Mouse (Mus musculus) monocyte, adult 2 months (primary cell): ENCODE data around the gene Il17rd.

Experiments used
- DNase-seq, 2 experiments: peaks; one replicate each; pipeline ENCODE4 v3.0.0; 2022; ENCODE audit warnings: low spot score in 2 of 2, low read depth in 1 of 2

The Il17rd gene

GRCm38 (mm10) chr14:27085471-27085870, 46.7 kb downstream of the Il17rd start:
- no peak for DNase-seq

DNA sequence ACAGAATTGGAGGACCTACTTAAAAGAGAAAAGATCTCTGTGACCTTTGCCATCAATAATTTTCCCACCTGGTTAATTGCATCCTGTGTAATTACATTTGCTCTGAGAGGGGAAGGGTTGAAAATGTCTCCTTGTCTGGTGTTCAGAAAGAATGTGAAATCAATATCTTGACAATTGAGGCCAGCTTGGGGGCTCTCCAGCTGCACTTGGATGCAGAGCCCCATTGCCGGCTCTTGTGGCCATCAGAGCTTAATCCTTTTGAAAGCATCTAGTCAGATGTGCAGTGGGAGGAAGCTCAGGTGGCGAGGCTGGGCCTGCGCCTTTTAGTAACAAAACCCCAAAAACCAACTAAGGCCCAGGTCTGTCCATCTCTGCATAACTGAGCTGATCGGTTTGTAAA, 47.3 kb downstream of the Il17rd start:
- DNase-seq, result no peak

- no peak for DNase-seq
Measured at GRCm38 (mm10) chr14:27094247-27094646, 55.5 kb downstream of the Il17rd start.

DNA sequence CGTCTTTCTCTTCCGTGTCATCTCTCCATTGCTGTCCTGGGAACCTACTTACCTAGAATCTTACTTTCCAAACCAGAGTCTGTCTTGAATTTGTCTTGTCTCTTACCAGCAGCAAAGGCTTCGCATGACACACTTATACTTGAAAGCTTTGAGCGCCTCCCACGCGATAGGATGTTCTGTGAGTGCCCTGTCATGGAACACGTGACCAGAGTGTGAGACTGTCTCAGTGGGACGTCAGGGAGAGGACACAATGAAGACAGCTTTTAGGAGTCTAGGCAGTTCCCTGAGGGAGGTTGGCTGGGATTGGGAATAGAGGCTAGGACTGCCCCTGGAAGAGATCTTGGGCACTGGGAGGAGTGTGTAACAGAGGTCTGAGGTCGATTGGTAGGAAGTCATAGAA, 57.4 kb downstream of the Il17rd start:
- no peak for DNase-seq

- peak in 1 of 2 experiments; percentile 41 for DNase-seq
Measured at GRCm38 (mm10) chr14:27096779-27097178, 58.0 kb downstream of the Il17rd start.

- no peak for DNase-seq
Measured at GRCm38 (mm10) chr14:27101735-27102134, 63.0 kb downstream of the Il17rd start.

DNA sequence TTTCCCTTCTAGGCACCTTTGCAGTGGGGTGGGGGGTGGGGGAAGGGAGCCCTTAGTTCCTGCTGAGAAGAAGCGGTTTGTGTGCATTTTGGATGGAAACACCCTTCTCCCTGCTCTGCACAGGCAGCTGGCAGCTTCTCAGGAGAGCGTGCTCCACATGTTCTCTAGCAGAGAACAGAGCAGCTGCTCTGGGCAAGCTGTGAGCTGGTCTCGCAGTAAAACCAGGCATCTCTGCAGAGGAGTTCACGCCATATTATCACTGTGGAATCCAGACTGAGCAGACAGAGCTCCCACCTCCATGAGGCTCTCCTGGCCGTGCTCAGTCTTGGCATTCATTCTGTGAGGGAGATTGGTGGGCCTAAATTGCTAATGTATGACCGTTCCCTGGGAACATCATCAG, 64.0 kb downstream of the Il17rd start:
- DNase-seq, result no peak

- no peak for DNase-seq
Measured at GRCm38 (mm10) chr14:27105731-27106457, 67.2 kb downstream of the Il17rd start.

DNA sequence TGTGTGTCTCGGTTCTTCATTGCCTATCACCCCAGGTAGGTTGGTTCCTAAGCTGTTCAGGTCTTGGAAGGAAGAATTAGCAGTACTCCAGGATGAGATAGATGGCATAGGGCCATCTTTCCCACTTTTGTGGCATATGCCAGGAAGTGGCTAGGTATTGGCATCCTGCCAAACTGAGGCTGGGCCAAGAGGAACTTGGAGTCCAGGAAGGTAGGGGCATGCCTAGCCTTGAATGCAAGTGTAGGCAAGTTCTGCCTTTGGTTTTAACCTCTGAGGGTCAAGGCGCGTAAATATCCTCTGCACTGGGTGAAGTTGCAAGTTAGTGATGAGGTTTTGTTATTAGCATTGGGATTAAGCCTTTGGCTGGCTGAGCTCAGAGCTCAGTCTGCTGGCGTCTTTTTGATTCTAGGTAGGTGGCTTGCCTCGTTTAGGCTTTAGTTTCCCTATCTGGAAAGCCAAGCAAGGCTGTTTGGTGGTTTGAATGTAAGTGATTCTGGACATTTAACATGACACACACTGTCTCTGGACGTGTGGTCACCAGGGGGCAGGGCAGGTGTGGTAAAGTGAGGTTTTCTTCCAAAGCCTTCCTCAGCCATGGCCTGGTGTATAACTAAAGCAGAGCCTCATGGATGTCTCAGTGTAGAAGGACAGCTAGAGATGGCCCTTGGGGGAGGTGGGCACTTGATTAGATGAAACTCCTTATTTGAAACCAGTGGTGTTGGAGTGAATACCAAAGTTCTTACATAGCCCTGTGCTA, 70.2 kb downstream of the Il17rd start:
- no peak for DNase-seq

GRCm38 (mm10) chr14:27114362-27115274, 75.9 kb downstream of the Il17rd start, which contains the start of gene Arhgef3:
Gene Arhgef3 (plus strand): TSS chr14:27114899.
- no peak for DNase-seq

GRCm38 (mm10) chr14:27115275-27115660, 76.5 kb downstream of the Il17rd start:
- DNase-seq, result no peak

DNA sequence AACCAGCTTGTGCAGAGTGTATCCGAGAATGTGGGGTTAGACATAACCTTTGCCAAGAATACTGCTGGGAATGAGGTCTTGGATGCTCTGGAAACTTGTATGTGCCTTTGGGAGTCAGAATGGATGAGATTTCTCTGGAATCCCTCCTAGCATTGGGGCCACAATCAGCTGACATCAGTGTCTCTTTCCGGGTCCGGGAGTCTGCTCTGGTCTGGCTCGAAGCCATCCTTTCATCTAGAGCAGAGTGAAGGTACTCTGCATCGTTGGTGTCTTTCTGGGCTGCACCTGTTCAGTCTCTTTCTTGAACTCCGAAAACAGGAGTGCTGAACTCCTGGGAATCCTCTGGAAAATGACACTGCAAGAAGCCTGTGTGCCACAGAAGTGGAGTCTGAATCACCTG, 77.2 kb downstream of the Il17rd start:
- DNase-seq, result no peak

GRCm38 (mm10) chr14:27116577-27117165, 77.9 kb downstream of the Il17rd start:
- DNase-seq, result no peak

- DNase-seq, result no peak
Measured at GRCm38 (mm10) chr14:27118546-27118945, 79.8 kb downstream of the Il17rd start.

DNA sequence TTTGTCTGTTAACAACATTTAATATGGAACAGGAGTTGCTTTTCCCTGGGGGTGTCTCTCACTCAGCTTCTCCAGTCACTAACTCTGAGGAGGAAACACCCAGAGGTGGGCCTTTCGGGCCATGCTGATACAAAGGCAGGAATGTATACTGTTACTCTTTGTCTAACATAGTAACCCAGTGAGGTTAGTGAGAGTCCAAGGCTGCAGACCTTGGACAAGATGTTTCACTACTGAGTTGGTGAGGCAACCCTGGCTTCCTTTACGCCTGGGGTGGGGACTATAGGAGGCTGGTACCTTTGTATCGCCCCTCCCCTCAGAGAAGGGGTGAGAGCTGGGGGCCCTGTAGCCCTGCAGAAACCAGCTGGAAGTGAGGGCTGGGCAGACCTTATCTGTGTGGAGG, 83.9 kb downstream of the Il17rd start:
- DNase-seq, result no peak

GRCm38 (mm10) chr14:27123543-27123942, 84.8 kb downstream of the Il17rd start:
- DNase-seq, result no peak

DNA sequence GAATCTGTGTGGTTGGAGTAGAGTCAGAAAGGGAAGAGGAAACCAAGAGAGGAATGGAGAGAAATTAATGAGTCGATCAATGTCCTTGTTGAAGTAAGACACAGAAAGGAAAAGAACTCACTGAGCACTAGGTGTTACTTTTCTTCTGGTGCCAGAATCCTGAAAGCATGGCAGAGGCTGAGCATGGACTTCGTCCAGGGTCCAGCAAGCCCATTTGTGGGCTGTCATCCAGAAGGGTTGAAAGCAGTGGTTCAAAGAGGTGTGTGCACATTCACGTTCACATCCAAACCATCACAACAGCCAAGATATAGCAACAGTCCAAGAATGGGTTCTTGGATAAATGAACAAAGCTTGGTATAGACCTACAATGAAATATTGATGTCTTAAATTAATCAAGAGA, 91.3 kb downstream of the Il17rd start:
- no peak for DNase-seq

- DNase-seq, result no peak
Measured at GRCm38 (mm10) chr14:27130676-27131075, 91.9 kb downstream of the Il17rd start.

DNA sequence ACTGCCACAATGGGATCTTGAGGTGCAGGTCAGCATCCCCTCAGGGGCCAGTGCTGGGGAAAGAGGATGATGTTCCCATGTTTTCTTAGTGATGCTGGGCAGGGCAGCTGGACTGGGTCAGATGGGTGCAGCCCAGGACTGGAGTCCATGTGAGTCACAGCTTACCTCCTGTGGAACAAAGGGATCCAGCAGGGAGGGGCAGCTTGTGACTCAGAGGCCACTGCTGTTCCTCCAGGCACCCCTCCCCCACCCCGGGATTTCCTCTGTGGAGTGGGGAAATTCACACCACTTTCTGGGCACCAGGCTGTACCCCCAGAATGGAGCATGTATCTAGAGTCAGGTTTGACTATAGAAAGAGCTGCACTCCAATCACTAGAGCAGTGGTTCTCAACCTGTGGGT, 92.8 kb downstream of the Il17rd start:
- DNase-seq, result no peak

DNA sequence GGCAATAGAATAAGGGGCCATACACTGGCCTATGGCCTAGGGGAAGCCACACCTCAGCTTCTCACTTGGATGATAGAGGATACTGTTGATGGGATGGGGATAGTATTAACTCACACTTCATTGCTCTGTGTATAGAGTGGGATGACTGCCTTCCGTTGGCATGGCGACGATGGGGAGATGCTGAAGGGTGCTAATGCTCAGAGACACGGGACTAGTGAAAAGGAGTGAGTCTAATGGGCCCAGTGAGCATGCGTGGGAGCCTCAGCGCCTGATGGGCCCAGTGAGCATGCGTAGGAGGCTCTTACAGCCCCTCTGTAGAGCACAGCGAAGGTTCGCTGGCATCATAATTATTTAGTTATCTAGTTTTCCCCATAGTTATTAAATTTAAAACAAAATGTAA, 100.2 kb downstream of the Il17rd start:
- DNase-seq, result no peak

DNA sequence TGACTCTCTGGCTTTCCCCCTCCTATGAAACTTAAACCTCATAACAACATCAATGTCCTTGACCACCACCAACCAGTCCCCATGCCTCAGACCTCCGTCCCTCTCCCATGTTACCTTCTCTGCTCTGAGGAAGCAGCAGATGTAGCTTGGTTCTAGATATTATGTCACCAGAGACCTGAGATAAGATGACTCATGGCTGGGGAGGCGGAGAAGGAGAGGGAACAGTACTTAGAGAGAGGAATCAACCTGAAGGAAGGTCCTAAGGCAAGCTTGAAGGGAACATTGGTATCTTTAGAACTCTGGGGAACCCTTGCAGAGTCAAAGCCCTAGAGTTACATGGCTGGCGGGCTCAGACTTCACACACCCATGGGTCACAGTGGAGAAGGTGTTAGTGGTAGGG, 101.2 kb downstream of the Il17rd start:
- DNase-seq, result no peak
